Mouse (Mus musculus): ENCODE data around the gene Ccdc13.

The Ccdc13 gene

DNA sequence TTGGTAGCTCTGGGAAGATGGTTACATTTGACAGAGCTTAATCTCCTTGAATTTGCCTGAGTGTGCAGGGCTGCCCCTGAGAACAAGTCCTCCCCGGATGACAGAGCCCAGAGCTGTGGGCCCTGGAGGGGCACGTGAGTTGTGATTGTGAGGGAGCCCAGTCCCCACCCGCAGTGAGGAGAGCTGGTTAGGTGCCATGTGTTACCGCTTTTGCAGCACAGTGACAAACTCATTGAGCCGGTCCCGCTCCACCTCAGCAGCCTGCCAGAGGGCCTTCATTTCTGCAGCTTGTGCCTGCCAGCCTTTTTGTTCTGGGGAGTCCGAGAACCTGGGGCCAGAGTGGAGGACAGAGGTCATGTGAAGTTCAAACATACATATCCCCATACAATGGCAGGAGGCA lies 31.3 kb downstream of the Ccdc13 start:
- intact Hi-C loops (cut with DNase I): no loop called here

DNA sequence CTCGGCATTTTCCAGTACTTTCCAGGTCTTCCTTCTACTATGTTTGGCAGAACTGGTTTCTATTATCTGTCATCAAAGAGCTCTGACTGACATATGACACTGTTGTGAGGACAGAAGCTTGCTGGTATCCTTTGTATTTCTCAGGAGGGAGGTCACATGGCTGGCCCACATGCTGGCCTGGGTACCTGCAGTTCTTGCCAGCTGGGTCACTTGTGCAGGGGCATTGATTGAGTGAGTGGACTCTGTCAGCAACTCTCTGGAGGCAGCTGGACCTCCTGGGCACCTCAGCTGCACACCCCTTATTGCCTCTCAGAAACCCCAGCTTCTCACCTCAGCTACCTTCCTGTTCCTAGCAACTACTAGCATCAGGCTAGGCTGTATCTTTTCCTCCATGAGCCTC lies 31.7 kb downstream of the Ccdc13 start:
- intact Hi-C loops (cut with DNase I): no loop called here

DNA sequence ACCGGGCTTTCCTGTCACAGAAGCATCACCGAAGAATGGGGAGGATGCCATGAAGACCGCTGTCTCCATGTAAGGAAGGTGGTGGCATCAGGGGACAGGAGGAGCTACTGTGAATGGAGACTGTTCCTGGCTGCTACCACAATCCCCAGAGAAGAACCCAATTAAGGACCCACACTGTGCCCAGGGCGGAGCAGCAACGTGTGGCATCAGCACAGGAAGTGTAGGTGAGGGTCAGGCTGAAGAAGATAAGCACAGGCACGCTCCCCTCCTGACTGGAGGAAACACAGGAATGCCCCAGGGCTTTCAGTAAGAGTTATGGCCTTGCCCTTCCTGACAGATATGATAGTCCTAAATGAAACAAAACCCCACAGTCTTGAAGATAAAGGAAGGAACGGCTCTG lies 36.5 kb downstream of the Ccdc13 start:
- intact Hi-C loops (cut with DNase I): no loop called here

DNA sequence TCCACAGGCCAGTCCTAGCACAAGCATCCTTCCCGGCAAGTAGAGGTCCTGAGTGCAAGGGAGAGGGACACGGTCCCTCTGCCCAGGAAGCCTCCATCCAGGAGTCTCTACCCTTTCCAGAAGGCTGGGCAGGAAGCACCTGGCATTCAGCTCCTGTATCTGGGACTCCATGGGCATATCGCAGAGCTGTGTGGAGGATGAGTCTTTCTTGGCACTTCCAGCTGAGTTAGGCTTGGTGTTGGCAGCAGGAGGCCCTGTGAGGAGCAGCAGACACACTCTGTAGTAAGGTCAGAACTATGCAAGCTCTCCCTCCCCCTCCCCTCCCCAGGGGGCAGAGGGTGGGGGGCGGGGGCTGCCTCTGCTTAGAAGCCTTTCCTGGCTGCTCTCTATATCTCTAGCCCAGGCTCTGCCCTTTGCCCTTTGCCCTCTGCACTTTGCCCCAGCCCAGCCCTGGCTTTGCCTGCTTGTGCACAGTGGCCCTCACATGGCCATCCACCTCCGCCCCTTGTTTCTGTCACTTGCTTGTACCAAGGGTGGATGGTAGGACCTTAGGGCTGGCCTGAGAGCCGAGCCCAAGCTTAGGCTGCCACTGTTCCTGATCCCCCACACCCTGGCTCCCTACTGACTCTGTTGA lies 40.3 kb downstream of the Ccdc13 start:
- intact Hi-C loops (cut with DNase I): no loop called here

DNA sequence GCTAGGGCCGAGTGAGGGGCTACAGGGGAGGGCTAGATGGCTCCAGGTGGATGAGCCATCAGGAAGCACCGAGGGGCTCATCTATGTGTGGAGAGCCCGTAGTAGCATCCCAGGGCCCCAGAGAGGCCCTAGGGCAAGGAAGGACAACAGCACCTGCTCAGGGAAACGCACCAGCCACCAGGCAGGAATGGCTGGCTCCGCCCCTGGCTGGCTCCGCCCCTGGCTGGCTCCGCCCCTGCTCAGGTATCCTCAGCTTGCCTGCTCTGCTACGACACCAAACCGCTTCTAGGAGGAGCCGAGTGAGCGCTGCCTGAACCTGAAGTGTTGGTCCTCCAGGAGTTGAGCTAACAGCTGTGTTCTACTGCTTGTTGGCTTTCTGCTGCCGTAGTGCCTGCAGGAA lies 41.5 kb downstream of the Ccdc13 start:
- intact Hi-C loops (cut with DNase I): no loop called here

DNA sequence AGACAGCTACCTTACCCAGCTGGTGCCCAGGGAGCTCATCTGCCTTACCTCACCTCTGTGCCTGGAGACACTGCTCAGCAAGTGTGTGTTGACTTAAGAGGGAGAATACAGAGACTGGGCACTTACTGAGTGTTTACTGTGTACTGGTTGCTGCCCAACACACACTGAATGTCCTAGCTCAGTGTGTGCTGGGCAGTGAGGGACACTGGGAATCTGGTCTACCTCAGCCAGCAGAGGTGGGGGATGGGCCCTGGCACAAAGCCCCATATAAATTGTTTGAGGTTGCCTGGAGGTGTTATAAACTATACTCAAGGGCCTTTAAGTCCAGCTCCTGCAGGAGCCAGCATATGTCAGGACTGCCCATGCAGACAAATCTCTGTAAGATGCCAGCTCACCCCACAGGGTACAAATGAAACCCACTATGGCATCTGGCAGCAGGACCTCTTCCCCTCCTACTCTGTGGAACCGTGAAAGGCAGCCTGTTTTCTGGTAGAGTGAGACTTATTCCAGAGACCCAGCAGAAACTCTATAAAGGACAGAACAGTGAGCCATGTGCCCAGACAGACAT lies 44.2 kb downstream of the Ccdc13 start:
- intact Hi-C loops (cut with DNase I): no loop called here

DNA sequence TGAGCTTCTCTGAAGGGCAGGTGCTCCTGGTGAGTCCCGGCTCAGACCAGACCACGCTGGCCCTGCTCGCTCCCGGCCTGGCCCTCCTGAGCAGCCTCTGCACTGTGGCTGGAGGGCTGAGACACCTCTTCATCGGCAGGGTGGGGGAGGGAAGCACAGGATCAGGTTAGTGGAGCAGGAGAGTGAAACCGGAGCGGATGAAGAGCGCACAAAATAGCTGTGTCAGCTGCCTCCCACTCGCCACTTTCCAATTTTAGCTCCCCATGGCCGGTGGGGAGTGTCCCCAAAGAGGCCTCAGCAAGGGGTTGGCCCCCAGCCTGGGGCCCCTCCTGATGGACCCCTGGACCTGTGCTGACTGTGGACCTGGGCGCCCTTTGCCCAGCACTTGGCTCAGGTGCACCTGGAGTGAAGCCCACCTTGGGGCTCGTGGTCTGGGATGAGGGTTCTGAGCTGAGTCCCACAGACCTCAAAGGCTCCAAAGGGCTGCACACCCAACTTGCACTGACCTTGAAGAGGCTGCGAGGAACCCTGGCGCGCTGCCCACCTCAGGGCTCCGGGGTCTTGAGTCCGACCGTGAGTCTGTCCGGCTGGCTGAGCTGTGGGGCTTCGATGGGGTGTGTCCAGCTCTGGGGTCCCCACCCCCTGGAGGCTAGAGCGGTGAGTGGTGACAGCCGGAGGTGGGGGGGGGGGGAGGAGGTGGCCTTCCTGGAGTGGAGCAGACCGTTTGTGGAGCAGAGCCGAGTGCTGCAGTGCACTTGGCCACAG lies 47.3 kb downstream of the Ccdc13 start, which contains the start of gene Hhatl:
Gene Hhatl, minus strand, starts transcription at position 751 of the 765 bp plus-strand sequence.
- intact Hi-C loops (cut with DNase I): no loop called here

DNA sequence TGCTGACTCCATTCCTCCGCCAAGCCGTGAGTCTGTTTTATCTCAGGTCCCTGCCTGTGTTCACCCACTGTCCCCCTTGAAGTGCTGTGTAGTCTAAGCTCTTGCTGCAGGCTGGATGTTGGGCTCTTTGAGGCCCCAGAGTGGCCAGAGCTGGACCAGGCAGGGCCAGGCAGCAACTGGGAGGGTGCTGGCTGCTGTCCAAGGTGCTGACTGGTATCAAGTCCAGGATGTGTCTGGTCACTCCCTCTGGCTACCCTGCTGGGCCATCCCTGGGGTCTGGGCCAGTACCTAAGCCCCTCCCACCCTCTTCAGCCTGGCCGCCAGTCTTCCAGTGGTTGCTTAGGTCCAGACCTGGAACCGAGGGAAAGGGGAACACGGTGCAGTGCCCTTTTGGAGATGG lies 48.1 kb downstream of the Ccdc13 start:
- intact Hi-C loops (cut with DNase I): no loop called here

DNA sequence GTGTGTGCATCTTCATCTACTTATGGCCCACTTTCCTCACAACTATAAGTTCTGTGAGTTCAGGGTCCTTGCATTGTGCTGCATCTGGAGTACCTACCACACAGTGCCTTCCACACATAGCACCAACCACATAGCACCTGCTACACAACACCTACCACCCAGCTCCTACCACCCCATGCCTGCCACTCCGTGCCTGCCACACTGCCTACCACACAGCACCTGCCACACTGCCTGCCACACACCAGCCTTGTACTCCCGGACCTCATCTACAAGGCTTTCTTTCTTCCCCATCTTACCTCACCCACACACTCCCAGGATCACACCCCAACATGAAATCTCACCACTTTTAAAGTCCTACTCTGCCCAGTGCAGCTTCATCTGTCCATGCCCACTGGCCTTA lies 52.9 kb downstream of the Ccdc13 start:
- intact Hi-C loops (cut with DNase I): no loop called here

DNA sequence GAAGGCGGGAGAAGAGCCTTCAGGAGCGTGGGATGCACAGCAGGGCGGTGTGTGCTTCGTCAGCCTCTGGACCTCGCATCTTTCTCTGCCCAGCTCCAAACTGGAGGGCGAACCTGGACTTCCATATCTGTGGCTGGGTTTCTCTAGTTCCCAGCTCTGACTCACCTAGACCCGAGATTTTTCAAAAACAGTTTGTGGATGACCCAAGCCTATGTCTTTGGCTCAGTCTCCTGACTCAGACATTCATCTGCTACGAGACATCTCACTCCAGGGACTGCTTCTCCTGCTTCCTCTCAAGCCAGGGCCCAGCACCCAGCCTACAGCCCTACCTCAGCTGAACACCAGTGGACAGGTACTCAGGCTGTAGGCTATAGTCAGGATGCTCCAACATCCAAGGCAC lies 54.0 kb downstream of the Ccdc13 start:
- intact Hi-C loops (cut with DNase I): no loop called here

DNA sequence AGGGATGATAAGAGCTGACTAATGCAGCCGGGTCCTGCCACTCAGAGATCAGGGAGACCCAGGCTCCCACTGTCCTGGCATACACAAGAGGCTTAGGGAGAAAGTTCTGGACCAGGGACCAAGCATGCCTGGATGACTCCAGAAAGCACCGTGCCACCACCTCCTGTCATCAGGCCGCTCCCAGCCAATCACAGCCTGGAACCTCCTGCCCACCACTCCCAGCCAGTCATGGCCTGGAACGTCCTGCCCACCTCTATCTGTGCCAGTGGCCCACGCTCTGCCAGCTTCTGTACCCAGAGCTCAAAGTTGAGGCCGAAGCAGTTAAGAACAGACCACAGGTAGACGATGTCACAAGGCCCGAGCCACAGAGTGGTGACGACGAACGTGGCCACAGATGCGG lies 54.5 kb downstream of the Ccdc13 start:
- intact Hi-C loops (cut with DNase I): no loop called here

DNA sequence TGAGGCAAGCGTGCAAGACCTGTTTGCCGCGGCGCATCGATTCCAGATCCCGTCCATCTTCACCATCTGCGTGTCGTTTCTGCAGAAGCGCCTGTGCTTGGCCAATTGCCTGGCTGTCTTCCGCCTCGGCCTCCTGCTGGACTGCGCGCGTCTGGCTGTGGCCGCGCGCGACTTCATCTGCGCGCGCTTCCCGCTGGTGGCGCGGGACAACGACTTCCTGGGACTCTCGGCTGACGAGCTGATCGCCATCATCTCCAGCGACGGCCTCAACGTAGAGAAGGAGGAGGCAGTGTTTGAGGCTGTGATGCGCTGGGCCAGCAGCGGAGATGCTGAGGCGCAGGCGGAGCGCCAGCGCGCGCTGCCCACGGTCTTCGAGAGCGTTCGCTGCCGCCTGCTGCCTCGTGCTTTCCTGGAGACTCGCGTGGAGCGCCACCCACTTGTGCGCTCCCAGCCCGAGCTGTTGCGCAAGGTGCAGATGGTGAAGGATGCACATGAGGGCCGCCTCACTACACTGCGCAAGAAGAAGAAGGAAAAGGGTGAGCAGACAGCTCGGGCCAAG lies 61.1 kb downstream of the Ccdc13 start:
- intact Hi-C loops (cut with DNase I): no loop called here

DNA sequence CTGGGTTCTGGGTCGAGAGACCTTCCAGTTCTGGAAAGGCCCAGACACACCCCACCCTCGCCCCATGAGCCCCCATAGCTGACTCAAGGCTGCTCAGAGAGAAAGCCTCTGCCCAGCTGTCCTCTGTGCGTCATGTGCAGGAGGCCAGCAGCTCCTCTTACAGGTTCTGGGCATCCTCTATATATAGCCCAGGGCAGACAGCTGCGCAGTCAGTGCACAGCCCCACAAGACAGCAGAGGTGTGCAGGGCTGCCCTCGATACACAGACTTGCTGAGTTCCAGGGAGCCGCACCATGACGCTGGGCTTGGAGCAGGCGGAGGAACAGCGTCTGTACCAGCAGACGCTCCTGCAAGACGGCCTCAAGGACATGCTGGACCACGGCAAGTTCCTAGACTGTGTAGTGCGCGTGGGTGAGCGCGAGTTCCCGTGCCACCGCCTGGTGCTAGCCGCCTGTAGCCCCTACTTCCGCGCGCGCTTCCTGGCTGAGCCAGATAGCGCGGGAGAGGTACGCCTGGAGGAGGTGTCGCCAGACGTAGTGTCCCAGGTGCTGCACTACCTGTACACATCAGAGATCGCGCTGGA lies 61.7 kb downstream of the Ccdc13 start, which contains the start of gene Klhl40:
Gene Klhl40, plus strand, starts transcription at position 124 of the 582 bp plus-strand sequence.
- intact Hi-C loops (cut with DNase I): no loop called here

DNA sequence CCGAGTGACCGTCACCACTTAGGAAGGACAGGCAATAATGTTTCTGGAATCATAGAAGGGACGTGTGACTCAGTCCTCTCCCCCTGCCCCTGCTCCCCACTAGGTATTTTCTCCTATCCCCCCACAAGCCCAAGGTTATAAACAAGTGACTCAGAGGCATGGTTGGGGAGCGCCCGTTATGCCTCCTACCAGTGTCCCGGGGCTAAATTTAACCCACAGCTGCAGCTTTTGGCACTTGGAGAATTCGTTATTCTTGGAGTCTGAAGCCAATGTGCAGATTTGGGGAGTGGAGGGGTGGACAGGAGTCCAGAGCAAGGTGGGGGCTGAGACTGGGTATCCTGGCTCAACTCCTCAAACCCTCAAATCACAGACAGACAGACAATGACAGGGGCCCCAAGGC lies 62.8 kb downstream of the Ccdc13 start:
- intact Hi-C loops (cut with DNase I): no loop called here

DNA sequence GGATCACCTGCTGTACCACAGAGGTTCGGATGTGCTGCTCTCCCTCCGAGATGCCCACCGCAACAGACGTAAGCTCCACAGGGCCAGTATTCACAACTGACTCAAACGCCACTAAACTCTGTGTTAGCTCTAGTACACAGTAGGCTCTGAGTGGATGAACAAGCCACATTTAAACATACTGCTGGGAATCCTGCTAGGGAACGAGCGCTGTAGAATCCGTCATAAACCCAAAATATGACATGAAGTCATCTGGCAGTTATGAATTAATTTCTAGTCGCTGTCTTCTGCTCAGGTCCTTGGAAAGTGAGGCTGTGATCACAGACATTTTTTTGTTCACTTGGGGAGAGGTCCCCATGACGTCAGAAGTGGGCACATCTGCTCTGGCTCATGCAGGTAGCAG lies 63.3 kb downstream of the Ccdc13 start:
- intact Hi-C loops (cut with DNase I): no loop called here

DNA sequence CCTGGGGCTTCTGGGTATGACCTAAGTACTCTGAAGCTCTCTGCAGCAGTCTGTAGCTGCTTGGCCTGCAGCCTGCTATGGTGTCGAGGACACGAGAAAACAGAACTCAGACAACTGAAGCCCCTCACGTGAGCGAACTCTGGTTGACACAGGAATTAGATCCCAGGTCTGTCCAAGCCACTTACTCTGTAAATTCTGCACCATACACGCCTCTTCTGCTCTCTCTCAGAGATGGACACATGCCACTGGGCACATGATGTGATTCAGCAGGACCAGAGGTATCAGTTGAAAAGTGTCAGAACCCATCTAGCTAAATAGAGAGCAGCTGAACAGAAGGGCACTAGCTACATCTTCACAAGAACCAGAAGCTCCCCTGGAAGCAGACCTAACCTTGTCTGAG lies 66.8 kb downstream of the Ccdc13 start:
- intact Hi-C loops (cut with DNase I): no loop called here

DNA sequence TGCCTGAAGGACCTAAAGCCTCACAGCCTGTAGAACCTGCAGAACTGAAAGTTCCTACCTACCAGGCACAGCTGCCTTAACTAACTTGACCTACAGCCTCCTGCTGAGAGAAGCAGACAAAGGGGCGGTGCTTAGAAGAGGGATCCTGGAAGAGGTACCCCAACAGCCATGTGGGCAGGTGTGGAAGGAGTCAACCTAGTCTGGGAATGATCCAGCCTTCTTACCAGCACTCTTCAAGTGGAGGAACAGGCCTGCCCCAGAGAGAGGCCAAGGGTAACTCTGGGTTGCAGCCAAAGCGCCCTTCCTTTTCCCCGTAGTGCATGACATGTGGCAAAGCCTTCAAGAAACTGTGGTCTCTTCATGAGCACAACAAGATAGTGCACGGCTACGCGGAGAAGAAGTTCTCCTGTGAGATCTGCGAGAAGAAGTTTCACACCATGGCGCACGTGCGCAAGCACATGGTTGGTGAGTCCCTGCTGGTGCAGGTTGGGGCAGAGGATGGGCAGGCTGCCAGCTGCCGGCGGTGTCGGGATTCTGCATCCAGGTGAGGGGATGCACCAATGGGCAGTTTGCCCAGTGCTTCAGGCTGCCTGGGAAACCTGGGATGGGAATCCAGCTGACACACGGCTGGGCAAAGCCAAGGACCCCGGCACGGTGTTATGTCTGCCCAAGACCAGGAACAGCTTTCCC lies 74.0 kb downstream of the Ccdc13 start:
- intact Hi-C loops (cut with DNase I): no loop called here

DNA sequence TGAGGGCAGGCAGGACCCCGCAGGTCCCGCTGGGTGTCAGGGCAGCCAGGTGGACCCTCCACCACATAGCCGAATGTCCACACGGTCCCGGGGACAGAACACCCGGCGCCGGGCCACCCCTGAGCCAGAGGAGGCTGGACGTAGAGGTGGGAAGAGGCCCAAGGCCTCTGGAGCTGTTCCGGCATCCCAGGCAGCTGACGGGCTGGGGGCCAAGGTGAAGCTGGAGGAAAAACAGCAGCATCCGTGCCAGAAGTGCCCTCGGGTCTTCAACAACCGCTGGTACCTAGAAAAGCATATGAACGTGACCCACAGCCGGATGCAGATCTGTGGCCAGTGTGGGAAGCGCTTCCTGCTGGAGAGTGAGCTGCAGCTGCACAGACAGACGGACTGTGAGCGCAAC lies 75.5 kb downstream of the Ccdc13 start:
- intact Hi-C loops (cut with DNase I): no loop called here

DNA sequence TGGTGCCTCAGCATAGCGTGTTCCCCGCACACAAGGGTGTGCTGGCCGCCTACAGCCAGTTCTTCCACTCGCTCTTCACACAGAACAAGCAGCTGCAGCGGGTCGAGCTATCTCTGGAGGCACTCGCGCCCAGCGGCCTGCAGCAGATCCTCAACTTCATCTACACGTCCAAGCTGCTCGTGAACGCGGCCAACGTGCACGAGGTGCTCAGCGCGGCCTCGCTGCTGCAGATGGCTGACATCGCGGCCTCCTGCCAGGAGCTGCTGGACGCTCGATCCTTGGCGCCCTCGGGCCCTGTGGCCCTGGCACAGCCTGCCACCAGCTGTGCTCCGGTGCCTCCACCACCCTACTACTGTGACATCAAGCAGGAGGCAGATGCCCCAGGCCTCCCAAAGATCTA lies 76.5 kb downstream of the Ccdc13 start:
- intact Hi-C loops (cut with DNase I): no loop called here

DNA sequence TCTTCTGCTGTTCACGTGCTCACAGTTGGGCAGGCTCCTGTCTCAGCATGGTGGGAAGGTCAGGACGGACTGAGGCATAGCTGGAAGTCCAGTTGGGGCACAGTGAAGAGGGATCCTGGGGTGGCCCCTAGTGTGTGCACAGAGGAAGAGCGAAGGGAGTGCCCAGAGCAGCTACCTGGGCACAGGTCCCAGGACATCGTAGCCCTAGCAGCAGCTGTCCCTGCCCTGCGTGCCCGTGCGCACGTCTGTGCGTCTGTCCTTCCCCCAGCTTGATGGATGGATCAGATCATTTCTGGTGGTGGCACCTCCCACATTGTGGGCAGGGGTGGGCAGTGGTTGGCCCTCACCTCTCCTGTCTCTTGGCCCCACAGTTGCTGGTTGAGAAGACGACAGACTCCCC lies 77.0 kb downstream of the Ccdc13 start:
- intact Hi-C loops (cut with DNase I): no loop called here

DNA sequence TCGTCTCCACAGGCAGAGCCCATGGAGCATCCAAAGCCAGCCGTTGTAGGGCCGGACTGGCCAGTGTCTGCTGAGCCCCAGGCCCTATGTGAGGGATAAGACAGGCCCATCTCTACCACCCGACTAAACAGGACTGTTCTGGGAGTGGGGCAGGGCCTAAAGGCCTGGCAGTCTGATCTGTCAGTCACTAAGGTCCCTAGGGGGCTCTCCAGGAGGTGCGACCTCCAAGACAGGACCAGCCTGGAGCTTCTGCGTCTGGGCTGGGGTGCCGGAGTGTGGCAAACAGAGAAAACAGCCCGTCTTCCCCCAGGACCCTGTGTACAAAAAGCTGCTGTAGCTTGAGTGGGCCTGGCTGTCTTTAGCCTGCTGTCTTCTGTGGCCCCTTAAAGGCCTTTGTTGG lies 77.5 kb downstream of the Ccdc13 start:
- intact Hi-C loops (cut with DNase I): no loop called here

Measured in adrenal gland (tissue).